Mouse (Mus musculus): ENCODE measurements at regions not wholly inside any gene's neighbourhood (a gene's known extent, or its start where the extent isn't known, plus 50 kb on each side); places are given as distances from the start of the nearest gene placed in this dataset.

- no peak overlapping the region for H3K4me2 ChIP-seq (ENCODE audit: low read depth, low read length)
- no peak for ATAC-seq (ENCODE audit: insufficient read depth, low read depth)
- DNase-seq (ENCODE audit: low spot score), result no peak
- no peak overlapping the region for H3K9ac ChIP-seq (replicated peaks; ENCODE audit: low read depth, low read length)
- H3K9me3 ChIP-seq (replicated peaks; ENCODE audit: control insufficient read depth, low read length), result no peaks in the 10 kb centered on the region
- 68% methylated on average over 7 of the region's 7 CpGs for WGBS
- no peak overlapping the region for H3K4me3 ChIP-seq (ENCODE audit: low read depth, low read length)
- H3K27ac ChIP-seq (ENCODE audit: low read depth), result no peak overlapping the region
- no peaks in the 10 kb centered on the region for H3K4me1 ChIP-seq (ENCODE audit: control insufficient read depth, insufficient read depth)
- TF ChIP-seq EP300 (IDR thresholded peaks at IDR 0.05; ENCODE audit: low read depth), result no peak
- TF ChIP-seq CTCF (IDR thresholded peaks at IDR 0.05; ENCODE audit: low read depth), result no peak
- no peaks in the 10 kb centered on the region for H3K27me3 ChIP-seq (ENCODE audit: control insufficient read depth, insufficient read depth, low read length)
- H3K36me3 ChIP-seq (replicated peaks; ENCODE audit: control insufficient read depth, insufficient read depth, low read length), result no peaks in the 10 kb centered on the region
Measured at GRCm38 (mm10) chr13:45325736-45326293, 63.7 kb upstream of the Mylip start.

DNA sequence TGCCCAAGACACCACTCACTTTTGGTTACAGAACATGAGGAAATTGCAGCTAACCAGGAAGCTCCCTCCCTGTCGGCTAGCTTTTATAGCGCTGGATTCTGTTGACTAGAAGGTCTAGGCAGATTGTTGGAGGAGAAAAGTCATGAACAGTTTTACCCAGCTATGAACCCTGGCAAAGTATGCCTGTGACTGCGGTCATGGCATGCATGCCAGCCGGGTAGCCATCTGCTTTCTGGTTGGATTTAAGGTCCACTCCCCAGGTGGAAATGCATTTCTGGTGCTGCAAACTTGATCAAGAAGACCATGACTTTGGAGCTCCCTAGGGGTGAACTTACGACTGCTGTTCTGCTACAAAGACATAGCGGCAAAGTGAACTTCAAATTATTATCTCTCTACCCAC, 62.8 kb upstream of the Mylip start:
- H3K4me2 ChIP-seq (ENCODE audit: low read depth, low read length), result no peak overlapping the region
- TF ChIP-seq CTCF (IDR thresholded peaks at IDR 0.05; ENCODE audit: low read depth) (no peak), EP300 (IDR thresholded peaks at IDR 0.05; ENCODE audit: low read depth) (no peak)
- WGBS, result 88% methylated on average over 6 of the region's 6 CpGs
- no peaks in the 10 kb centered on the region for H3K36me3 ChIP-seq (replicated peaks; ENCODE audit: control insufficient read depth, insufficient read depth, low read length)
- no peaks in the 10 kb centered on the region for H3K4me1 ChIP-seq (ENCODE audit: control insufficient read depth, insufficient read depth)
- H3K27ac ChIP-seq (ENCODE audit: low read depth), result no peak overlapping the region
- H3K27me3 ChIP-seq (ENCODE audit: control insufficient read depth, insufficient read depth, low read length), result no peaks in the 10 kb centered on the region
- DNase-seq (ENCODE audit: low spot score), result no peak
- H3K9ac ChIP-seq (replicated peaks; ENCODE audit: low read depth, low read length), result no peak overlapping the region
- no peaks in the 10 kb centered on the region for H3K9me3 ChIP-seq (replicated peaks; ENCODE audit: control insufficient read depth, low read length)
- no peak overlapping the region for H3K4me3 ChIP-seq (ENCODE audit: low read depth, low read length)
- no peak for ATAC-seq (ENCODE audit: insufficient read depth, low read depth)

DNA sequence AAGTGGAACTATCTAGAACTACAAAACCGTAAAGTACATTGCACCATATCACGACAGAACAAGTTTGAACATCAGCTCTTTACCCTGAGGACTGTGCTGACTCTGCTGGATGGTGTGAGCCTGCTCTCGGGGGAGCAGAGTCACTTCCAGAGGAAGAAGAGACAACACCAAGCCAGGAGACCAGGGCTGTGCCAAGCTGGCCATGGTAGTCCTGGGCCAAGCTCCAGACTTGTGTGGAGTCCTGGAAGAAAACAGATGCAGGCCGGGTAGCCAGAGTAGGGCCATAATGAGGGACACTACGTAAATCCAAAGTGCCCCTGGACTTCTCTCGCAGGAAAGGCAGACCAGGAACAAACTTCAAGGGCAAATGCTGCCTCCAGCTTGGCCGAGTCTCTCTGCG, 59.0 kb upstream of the Mylip start:
- H3K4me2 ChIP-seq (ENCODE audit: low read depth, low read length), result no peak overlapping the region
- ATAC-seq (ENCODE audit: insufficient read depth, low read depth) (no peak), DNase-seq (ENCODE audit: low spot score) (no peak)
- H3K36me3 ChIP-seq (replicated peaks; ENCODE audit: control insufficient read depth, insufficient read depth, low read length), result no peaks in the 10 kb centered on the region
- WGBS, result 68% methylated on average over 8 of the region's 8 CpGs
- no peaks in the 10 kb centered on the region for H3K4me1 ChIP-seq (ENCODE audit: control insufficient read depth, insufficient read depth)
- no peak overlapping the region for H3K27ac ChIP-seq (ENCODE audit: low read depth)
- no peak overlapping the region for H3K4me3 ChIP-seq (ENCODE audit: low read depth, low read length)
- H3K9ac ChIP-seq (replicated peaks; ENCODE audit: low read depth, low read length), result no peak overlapping the region
- H3K9me3 ChIP-seq (replicated peaks; ENCODE audit: control insufficient read depth, low read length), result no peaks in the 10 kb centered on the region
- no peak for TF ChIP-seq EP300 (IDR thresholded peaks at IDR 0.05; ENCODE audit: low read depth)
- TF ChIP-seq CTCF (IDR thresholded peaks at IDR 0.05; ENCODE audit: low read depth), result no peak
- no peaks in the 10 kb centered on the region for H3K27me3 ChIP-seq (ENCODE audit: control insufficient read depth, insufficient read depth, low read length)

GRCm38 (mm10) chr13:45332031-45332430, 57.5 kb upstream of the Mylip start:
- H3K9ac ChIP-seq (replicated peaks; ENCODE audit: low read depth, low read length), result no peak overlapping the region
- H3K27me3 ChIP-seq (ENCODE audit: control insufficient read depth, insufficient read depth, low read length), result no peaks in the 10 kb centered on the region
- DNase-seq (ENCODE audit: low spot score) (no peak), ATAC-seq (ENCODE audit: insufficient read depth, low read depth) (no peak)
- no peak for TF ChIP-seq EP300 (IDR thresholded peaks at IDR 0.05; ENCODE audit: low read depth)
- TF ChIP-seq CTCF (IDR thresholded peaks at IDR 0.05; ENCODE audit: low read depth), result no peak
- H3K36me3 ChIP-seq (replicated peaks; ENCODE audit: control insufficient read depth, insufficient read depth, low read length), result no peaks in the 10 kb centered on the region
- H3K27ac ChIP-seq (ENCODE audit: low read depth), result no peak overlapping the region
- no peaks in the 10 kb centered on the region for H3K4me1 ChIP-seq (ENCODE audit: control insufficient read depth, insufficient read depth)
- 76% methylated on average over 3 of the region's 3 CpGs for WGBS
- no peak overlapping the region for H3K4me2 ChIP-seq (ENCODE audit: low read depth, low read length)
- no peaks in the 10 kb centered on the region for H3K9me3 ChIP-seq (replicated peaks; ENCODE audit: control insufficient read depth, low read length)
- H3K4me3 ChIP-seq (ENCODE audit: low read depth, low read length), result no peak overlapping the region

DNA sequence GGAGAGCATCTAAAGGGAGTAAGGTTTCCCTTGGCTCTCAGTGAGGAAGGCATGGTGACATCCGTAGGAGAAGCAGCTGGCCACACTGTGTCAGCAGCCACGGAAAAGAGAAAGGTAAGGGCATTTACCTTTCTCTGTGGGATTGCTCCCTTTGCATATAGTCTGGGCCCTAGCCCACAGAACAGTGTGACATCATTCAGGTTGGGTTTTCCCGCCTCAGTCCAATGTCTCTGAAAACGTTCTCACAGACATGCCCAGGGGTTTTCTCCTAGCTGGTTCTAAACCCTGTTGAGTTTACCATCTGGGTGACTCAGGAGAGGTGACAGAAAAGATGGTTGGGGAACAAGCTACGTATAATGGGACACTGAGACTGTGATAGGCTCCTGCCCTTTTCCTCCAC, 55.9 kb upstream of the Mylip start:
- Histone ChIP-seq H3K4me3 (ENCODE audit: low read depth, low read length) (no peak overlapping the region), H3K9me3 (replicated peaks; ENCODE audit: control insufficient read depth, low read length) (no peaks in the 10 kb centered on the region), H3K36me3 (replicated peaks; ENCODE audit: control insufficient read depth, insufficient read depth, low read length) (no peaks in the 10 kb centered on the region), H3K9ac (replicated peaks; ENCODE audit: low read depth, low read length) (no peak overlapping the region), H3K27ac (ENCODE audit: low read depth) (no peak overlapping the region), H3K4me1 (ENCODE audit: control insufficient read depth, insufficient read depth) (no peaks in the 10 kb centered on the region), H3K27me3 (ENCODE audit: control insufficient read depth, insufficient read depth, low read length) (no peaks in the 10 kb centered on the region), H3K4me2 (ENCODE audit: low read depth, low read length) (no peak overlapping the region)
- TF ChIP-seq CTCF (IDR thresholded peaks at IDR 0.05; ENCODE audit: low read depth) (no peak), EP300 (IDR thresholded peaks at IDR 0.05; ENCODE audit: low read depth) (no peak)
- DNase-seq (ENCODE audit: low spot score) (no peak), ATAC-seq (ENCODE audit: insufficient read depth, low read depth) (no peak)
- 73% methylated on average over 5 of the region's 5 CpGs for WGBS

All from heart, postnatal 0 days (tissue).